Mouse (Mus musculus) cortical plate, adult 2 months (tissue): ENCODE measurements at regions not wholly inside any gene's neighbourhood (a gene's known extent, or its start where the extent isn't known, plus 50 kb on each side); places are given as distances from the start of the nearest gene placed in this dataset.

Source experiments
- H3K27ac ChIP-seq: fragments of 200-500 bp; 2 replicates; pipeline ENCODE4 v1.5.1; 2012; ENCODE audit warnings: low read length, control low read depth, inconsistent platforms; ENCODE audit not compliant: insufficient read depth
- H3K4me1 ChIP-seq: fragments of 200-500 bp; 2 replicates; pipeline ENCODE4 v1.6.1; 2011; ENCODE audit warnings: low read length; ENCODE audit not compliant: control insufficient read depth, insufficient read depth
- H3K4me3 ChIP-seq: fragments of 200-500 bp; 2 replicates; pipeline ENCODE4 v1.5.1; 2011; ENCODE audit warnings: mild to moderate bottlenecking, low read length, control low read depth; ENCODE audit not compliant: insufficient read depth
- CTCF ChIP-seq: fragments of 200-500 bp; IDR thresholded peaks from 2 replicates; pipeline ENCODE4 v1.5.1; 2011; ENCODE audit warnings: mild to moderate bottlenecking, control low read depth, low read length; ENCODE audit not compliant: insufficient read depth; ENCODE audit errors: extremely low read depth
- POLR2A ChIP-seq: fragments of 200-500 bp; IDR thresholded peaks from 2 replicates; pipeline ENCODE4 v1.6.1; 2011; ENCODE audit warnings: mild to moderate bottlenecking, low read length, control low read depth; ENCODE audit not compliant: insufficient read depth; ENCODE audit errors: extremely low read depth

GRCm38 (mm10) chr1:124517543-124518171 is 472.3 kb upstream of the Dpp10 start:
- Histone ChIP-seq H3K4me3 (no peak overlapping the region), H3K27ac (peak overlapping the region; percentile 54; the same call in 1 of the 2 replicates), H3K4me1 (no peaks in the 10 kb centered on the region)
- TF ChIP-seq POLR2A (no peak), CTCF (0 out of 2 replicates have a peak, but pooled peaks have one; percentile 12)

- TF ChIP-seq POLR2A = no peak
- no peak for TF ChIP-seq CTCF
- no peak overlapping the region for H3K4me3 ChIP-seq
- H3K27ac ChIP-seq = no peak overlapping the region
- no peaks in the 10 kb centered on the region; the same call in 1 of the 2 replicates for H3K4me1 ChIP-seq
These were observed 465.1 kb upstream of the Dpp10 start for GRCm38 (mm10) chr1:124510492-124510891.

- TF ChIP-seq POLR2A (no peak), CTCF (no peak)
- Histone ChIP-seq H3K4me3 (no peak overlapping the region), H3K27ac (no peak overlapping the region), H3K4me1 (no peaks in the 10 kb centered on the region)
These were observed 443.1 kb upstream of the Dpp10 start for GRCm38 (mm10) chr1:124488456-124488855.

GRCm38 (mm10) chr1:124487965-124488364 is 442.6 kb upstream of the Dpp10 start:
- H3K27ac ChIP-seq = no peak overlapping the region
- no peak overlapping the region for H3K4me3 ChIP-seq
- H3K4me1 ChIP-seq = no peaks in the 10 kb centered on the region
- TF ChIP-seq CTCF = no peak
- no peak for TF ChIP-seq POLR2A

GRCm38 (mm10) chr1:124450128-124450527 is 404.8 kb upstream of the Dpp10 start:
- no peak overlapping the region for H3K27ac ChIP-seq
- H3K4me1 ChIP-seq = no peaks in the 10 kb centered on the region
- H3K4me3 ChIP-seq = no peak overlapping the region
- TF ChIP-seq POLR2A = no peak
- TF ChIP-seq CTCF = no peak

- TF ChIP-seq CTCF (no peak), POLR2A (no peak)
- no peak overlapping the region for H3K4me3 ChIP-seq
- no peak overlapping the region for H3K27ac ChIP-seq
- no peaks in the 10 kb centered on the region for H3K4me1 ChIP-seq
These were observed 394.2 kb upstream of the Dpp10 start for GRCm38 (mm10) chr1:124439526-124439925.

GRCm38 (mm10) chr1:124435850-124436249 is 390.5 kb upstream of the Dpp10 start:
- TF ChIP-seq POLR2A = no peak
- H3K27ac ChIP-seq = no peak overlapping the region
- no peak overlapping the region for H3K4me3 ChIP-seq
- H3K4me1 ChIP-seq = no peaks in the 10 kb centered on the region

- no peak overlapping the region for H3K27ac ChIP-seq
- no peak overlapping the region for H3K4me3 ChIP-seq
- TF ChIP-seq POLR2A (no peak), CTCF (no peak)
- no peaks in the 10 kb centered on the region for H3K4me1 ChIP-seq
These were observed 384.2 kb upstream of the Dpp10 start for GRCm38 (mm10) chr1:124429583-124429982.

GRCm38 (mm10) chr1:124416762-124417161 is 371.4 kb upstream of the Dpp10 start:
- Histone ChIP-seq H3K27ac (no peak overlapping the region), H3K4me3 (no peak overlapping the region), H3K4me1 (no peaks in the 10 kb centered on the region)
- TF ChIP-seq POLR2A = no peak
- TF ChIP-seq CTCF = no peak

- TF ChIP-seq CTCF (no peak), POLR2A (no peak)
- no peaks in the 10 kb centered on the region for H3K4me1 ChIP-seq
- H3K27ac ChIP-seq = no peak overlapping the region
- H3K4me3 ChIP-seq = no peak overlapping the region
These were observed 364.9 kb upstream of the Dpp10 start for GRCm38 (mm10) chr1:124410236-124410635.
